Mouse (Mus musculus): ENCODE results near the gene Arhgap45. TPM values are rescaled to one million over a fixed set of nuclear protein-coding genes. Genes with fewer than 3 reads are reported as not detected.

Gene Arhgap45
- polyA plus RNA-seq, 1 experiment = 1.6 TPM

DNA sequence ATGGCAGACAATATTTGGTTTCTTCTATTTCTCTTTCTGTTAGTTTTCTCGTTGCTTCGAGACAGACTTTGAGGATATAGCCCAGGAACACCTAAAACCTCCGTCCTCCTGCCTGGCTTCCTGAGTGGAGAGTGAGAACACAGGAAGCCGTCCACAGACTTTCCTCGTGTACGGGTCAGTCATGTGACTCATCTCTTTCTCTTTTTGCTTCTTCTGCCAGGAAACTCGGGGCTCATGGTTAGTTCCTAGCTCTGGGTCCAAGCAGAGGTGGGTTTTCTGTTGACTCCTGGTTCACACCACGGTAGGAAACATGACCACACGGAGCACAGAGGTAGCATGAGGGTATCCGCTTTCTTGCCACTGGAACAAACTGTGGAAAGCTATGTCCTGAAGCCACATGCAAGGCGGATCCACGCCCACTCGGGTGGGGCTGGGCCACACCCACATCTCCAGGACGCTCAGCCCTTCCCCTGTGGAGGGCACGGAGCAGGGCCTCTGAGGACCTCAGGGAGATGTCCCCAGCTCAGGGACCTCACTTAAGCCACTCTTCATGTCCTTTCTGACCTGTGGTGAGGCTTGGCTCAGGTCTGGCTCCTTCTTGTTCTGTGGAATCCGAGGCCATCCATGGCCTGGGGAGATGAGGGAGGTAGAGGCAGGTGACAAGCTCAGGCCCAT, 64.1 kb downstream of the Arhgap45 start:
- TF ChIP-seq MYOG (IDR thresholded peaks at IDR 0.05; ENCODE audit: control insufficient read depth, extremely low read depth, insufficient read length) (no peak), MAX (IDR thresholded peaks at IDR 0.05) (no peak), USF1 (IDR thresholded peaks at IDR 0.05; ENCODE audit: low read depth) (peak; percentile 58), MYOD1 (IDR thresholded peaks at IDR 0.05; ENCODE audit: control insufficient read depth, insufficient read length, low read depth) (no peak), FOSL1 (IDR thresholded peaks at IDR 0.05; ENCODE audit: insufficient read depth, low read length, poor library complexity, severe bottlenecking) (no peak), CEBPB (IDR thresholded peaks at IDR 0.05; ENCODE audit: low read depth) (no peak), CTCF (IDR thresholded peaks at IDR 0.05; ENCODE audit: control insufficient read depth, insufficient read depth, insufficient read length) (no peak)
- H3K79me3 ChIP-seq (ENCODE audit: low read depth) = peaks cover 3% of the 10 kb centered on the region
- H3ac ChIP-seq (ENCODE audit: control insufficient read depth, insufficient read length, low read depth) = no peak overlapping the region
- no peaks in the 10 kb centered on the region for H3K27me3 ChIP-seq (ENCODE audit: control insufficient read depth, insufficient read depth, insufficient read length)
- H3K36me3 ChIP-seq (ENCODE audit: control insufficient read depth, insufficient read depth) = peaks cover 80% of the 10 kb centered on the region
- H3K4me3 ChIP-seq (ENCODE audit: insufficient read depth, poor library complexity, severe bottlenecking) = no peak overlapping the region
- peaks cover 5% of the 10 kb centered on the region for H3K79me2 ChIP-seq (ENCODE audit: control insufficient read depth, insufficient read depth)

Other genes starting within 250 kb of the Arhgap45 start
- 116 TPM for gene Rnf126, start 249.7 kb upstream of the Arhgap45 start, polyA plus RNA-seq (2012; fragmentation: generic; extraction: Trizol)
- 12.1 TPM for gene Fstl3, start 239.4 kb upstream of the Arhgap45 start, polyA plus RNA-seq (2012; fragmentation: generic; extraction: Trizol)
- gene Prss57, start 225.7 kb upstream of the Arhgap45 start, polyA plus RNA-seq (2012; fragmentation: generic; extraction: Trizol) = not detected
- gene Palm, start 223.1 kb upstream of the Arhgap45 start, polyA plus RNA-seq (2012; fragmentation: generic; extraction: Trizol) = 39.9 TPM
- gene Misp, start 195.7 kb upstream of the Arhgap45 start, polyA plus RNA-seq (2012; fragmentation: generic; extraction: Trizol) = not detected
- gene Ptbp1, start 162.2 kb upstream of the Arhgap45 start, polyA plus RNA-seq (2012; fragmentation: generic; extraction: Trizol) = 345 TPM
- not detected for gene Prtn3, start 142.2 kb upstream of the Arhgap45 start, polyA plus RNA-seq (2012; fragmentation: generic; extraction: Trizol)
- 2.3 TPM for gene Plppr3, start 142.0 kb upstream of the Arhgap45 start, polyA plus RNA-seq (2012; fragmentation: generic; extraction: Trizol)
- gene Elane, start 130.4 kb upstream of the Arhgap45 start, polyA plus RNA-seq (2012; fragmentation: generic; extraction: Trizol) = not detected
- not detected for gene Cfd, start 125.8 kb upstream of the Arhgap45 start, polyA plus RNA-seq (2012; fragmentation: generic; extraction: Trizol)
- gene Med16, start 107.7 kb upstream of the Arhgap45 start, polyA plus RNA-seq (2012; fragmentation: generic; extraction: Trizol) = 32.5 TPM
- gene Gm26602, start 105.8 kb upstream of the Arhgap45 start, polyA plus RNA-seq (2012; fragmentation: generic; extraction: Trizol) = not detected
- gene Kiss1r, start 99.7 kb upstream of the Arhgap45 start, polyA plus RNA-seq (2012; fragmentation: generic; extraction: Trizol) = 0.13 TPM
- gene R3hdm4, start 95.4 kb upstream of the Arhgap45 start, polyA plus RNA-seq (2012; fragmentation: generic; extraction: Trizol) = 46.7 TPM
- 0.74 TPM for gene Arid3a, start 89.6 kb upstream of the Arhgap45 start, polyA plus RNA-seq (2012; fragmentation: generic; extraction: Trizol)
- 48.6 TPM for gene Wdr18, start 56.5 kb upstream of the Arhgap45 start, polyA plus RNA-seq (2012; fragmentation: generic; extraction: Trizol)
- gene Grin3b, start 45.9 kb upstream of the Arhgap45 start, polyA plus RNA-seq (2012; fragmentation: generic; extraction: Trizol) = 0.30 TPM
- 102 TPM for gene Tmem259, start 32.3 kb upstream of the Arhgap45 start, polyA plus RNA-seq (2012; fragmentation: generic; extraction: Trizol)
- gene Cnn2, start 28.1 kb upstream of the Arhgap45 start, polyA plus RNA-seq (2012; fragmentation: generic; extraction: Trizol) = 437 TPM
- gene Abca7, start 20.2 kb upstream of the Arhgap45 start, polyA plus RNA-seq (2012; fragmentation: generic; extraction: Trizol) = 10.7 TPM
- 269 TPM for gene Polr2e, start 23.1 kb downstream of the Arhgap45 start, polyA plus RNA-seq (2012; fragmentation: generic; extraction: Trizol)
- gene Gpx4, start 30.5 kb downstream of the Arhgap45 start, polyA plus RNA-seq (2012; fragmentation: generic; extraction: Trizol) = 964 TPM
- gene Sbno2, start 88.9 kb downstream of the Arhgap45 start, polyA plus RNA-seq (2012; fragmentation: generic; extraction: Trizol) = 29.4 TPM
- gene Stk11, start 99.2 kb downstream of the Arhgap45 start, polyA plus RNA-seq (2012; fragmentation: generic; extraction: Trizol) = 106 TPM
- 720 TPM for gene Atp5d, start 122.0 kb downstream of the Arhgap45 start, polyA plus RNA-seq (2012; fragmentation: generic; extraction: Trizol)
- 12.1 TPM for gene Cbarp, start 124.2 kb downstream of the Arhgap45 start, polyA plus RNA-seq (2012; fragmentation: generic; extraction: Trizol)
- 77.5 TPM for gene Midn, start 131.6 kb downstream of the Arhgap45 start, polyA plus RNA-seq (2012; fragmentation: generic; extraction: Trizol)
- 30.9 TPM for gene Cirbp, start 149.3 kb downstream of the Arhgap45 start, polyA plus RNA-seq (2012; fragmentation: generic; extraction: Trizol)
- 33.4 TPM for gene 1600002K03Rik, start 156.3 kb downstream of the Arhgap45 start, polyA plus RNA-seq (2012; fragmentation: generic; extraction: Trizol)
- 3.2 TPM for gene Efna2, start 162.8 kb downstream of the Arhgap45 start, polyA plus RNA-seq (2012; fragmentation: generic; extraction: Trizol)
- 57.7 TPM for gene Mum1, start 209.8 kb downstream of the Arhgap45 start, polyA plus RNA-seq (2012; fragmentation: generic; extraction: Trizol)
- 288 TPM for gene Ndufs7, start 232.5 kb downstream of the Arhgap45 start, polyA plus RNA-seq (2012; fragmentation: generic; extraction: Trizol)
- gene Gamt, start 244.4 kb downstream of the Arhgap45 start, polyA plus RNA-seq (2012; fragmentation: generic; extraction: Trizol) = 48.3 TPM
- 159 TPM for gene Dazap1, start 244.8 kb downstream of the Arhgap45 start, polyA plus RNA-seq (2012; fragmentation: generic; extraction: Trizol)

Measured in C2C12 (cell line).